Mouse (Mus musculus) neural tube, embryonic 13.5 days (tissue): Measurements from ENCODE around the gene Gatc. TPM values are rescaled to one million over a fixed set of nuclear protein-coding genes. Genes with fewer than 3 reads are reported as not detected.
A peak's percentile ranks its signal among the peaks of the same experiment; 100 is the strongest.

Source experiments
- ATAC-seq: fragments of 200-750 bp; cut with Nextera tagmentation; 2 replicates; pipeline ENCODE4 v1.8.0; 2017; ENCODE audit warnings: low read depth, mild to moderate bottlenecking, moderate TSS enrichment, moderate library complexity
- H3K27ac ChIP-seq: fragments of 300-500 bp; sonication (generic); replicated peaks from 2 replicates; pipeline ENCODE4 v1.5.1; 2015; ENCODE audit warnings: moderate library complexity, mild to moderate bottlenecking, inconsistent platforms
- H3K27me3 ChIP-seq: fragments of 300-500 bp; sonication (generic); 2 replicates; pipeline ENCODE4 v1.6.1; 2015; ENCODE audit warnings: mild to moderate bottlenecking, inconsistent platforms
- H3K36me3 ChIP-seq: fragments of 300-500 bp; sonication (generic); 2 replicates; pipeline ENCODE4 v1.6.1; 2015; ENCODE audit warnings: mild to moderate bottlenecking, inconsistent platforms
- H3K4me1 ChIP-seq: fragments of 300-500 bp; sonication (generic); replicated peaks from 2 replicates; pipeline ENCODE4 v1.6.1; 2015; ENCODE audit warnings: inconsistent platforms
- H3K4me2 ChIP-seq: fragments of 300-500 bp; sonication (generic); 2 replicates; pipeline ENCODE4 v1.6.1; 2015; ENCODE audit warnings: inconsistent platforms, mild to moderate bottlenecking, moderate library complexity
- H3K4me3 ChIP-seq: fragments of 300-500 bp; sonication (generic); 2 replicates; pipeline ENCODE4 v1.5.1; 2015; ENCODE audit warnings: mild to moderate bottlenecking, inconsistent platforms
- H3K9ac ChIP-seq: fragments of 300-500 bp; sonication (generic); 2 replicates; pipeline ENCODE4 v1.6.1; 2015; ENCODE audit warnings: moderate library complexity, mild to moderate bottlenecking, inconsistent platforms
- H3K9me3 ChIP-seq: fragments of 300-500 bp; sonication (generic); 2 replicates; pipeline ENCODE4 v1.6.1; 2016; ENCODE audit warnings: inconsistent platforms
- WGBS: fragments of 180-500 bp; shearing (Covaris S2); methylation state at CpG from one replicate; pipeline ENCODE4 v1.1.7; 2015; 5-methylcytosine and 5-hydroxymethylcytosine counted together
- polyA plus RNA-seq: library from polyadenylated mRNA; unstranded; fragments of >200 nt; fragmentation: Nextera tagmentation; extraction: Ambion mirVana; gene quantifications from 2 replicates; pipeline ENCODE4 v1.2.1, GENCODE M21; 2015

Gatc gene
- polyA plus RNA-seq, 1 experiment from 2014 or later: 36.7 TPM

GRCm38 (mm10) chr5:115358872-115359271, 17.9 kb upstream of the Gatc start:
- Histone ChIP-seq H3K27ac (no peak overlapping the region), H3K4me3 (no peak overlapping the region), H3K36me3 (no peaks in the 10 kb centered on the region), H3K4me2 (no peak overlapping the region), H3K4me1 (peaks cover 6% of the 10 kb centered on the region), H3K9ac (no peak overlapping the region; the same call in 1 of the 2 replicates), H3K9me3 (no peaks in the 10 kb centered on the region), H3K27me3 (no peaks in the 10 kb centered on the region)
- WGBS: 5% methylated on average over 12 of the region's 12 CpGs
- ATAC-seq: peak; percentile 55; the same call in 1 of the 2 replicates

- no peaks in the 10 kb centered on the region for H3K4me1 ChIP-seq
- H3K9me3 ChIP-seq: no peaks in the 10 kb centered on the region
- no peaks in the 10 kb centered on the region for H3K36me3 ChIP-seq
- no peak overlapping the region for H3K4me3 ChIP-seq
- no peak overlapping the region for H3K4me2 ChIP-seq
- no peak overlapping the region for H3K9ac ChIP-seq
- ATAC-seq: no peak
- no peaks in the 10 kb centered on the region for H3K27me3 ChIP-seq
- 65% methylated on average over 13 of the region's 13 CpGs for WGBS
- no peak overlapping the region for H3K27ac ChIP-seq
These were observed 14.1 kb upstream of the Gatc start for GRCm38 (mm10) chr5:115355070-115355469.

- Histone ChIP-seq H3K36me3 (peaks cover 4% of the 10 kb centered on the region), H3K27me3 (no peaks in the 10 kb centered on the region), H3K27ac (no peak overlapping the region), H3K4me1 (peaks cover 20% of the 10 kb centered on the region), H3K9me3 (no peaks in the 10 kb centered on the region), H3K4me2 (no peak overlapping the region), H3K9ac (no peak overlapping the region), H3K4me3 (no peak overlapping the region)
- WGBS: 81% methylated on average over 5 of the region's 5 CpGs
- ATAC-seq: no peak
These were observed 10.4 kb upstream of the Gatc start for GRCm38 (mm10) chr5:115351348-115351747.

GRCm38 (mm10) chr5:115349225-115349555, 8.2 kb upstream of the Gatc start:
- no peaks in the 10 kb centered on the region for H3K9me3 ChIP-seq
- WGBS: 1% methylated on average over 18 of the region's 18 CpGs
- H3K27ac ChIP-seq: peak overlapping the region; percentile 90
- peak overlapping the region; percentile 99 for H3K4me2 ChIP-seq
- H3K4me1 ChIP-seq: peaks cover 22% of the 10 kb centered on the region
- peak overlapping the region; percentile 93 for H3K4me3 ChIP-seq
- H3K27me3 ChIP-seq: no peaks in the 10 kb centered on the region
- peaks cover 25% of the 10 kb centered on the region for H3K36me3 ChIP-seq
- ATAC-seq: peak; percentile 54
- peak overlapping the region; percentile 73 for H3K9ac ChIP-seq

GRCm38 (mm10) chr5:115348546-115349224, 7.7 kb upstream of the Gatc start, which contains the start of gene Cox6a1:
Gene Cox6a1, minus strand, starts transcription at chr5:115348981.
- Histone ChIP-seq H3K4me1 (peaks cover 22% of the 10 kb centered on the region), H3K4me3 (peak within 1 kb of the TSS; percentile 93), H3K27ac (peak within 1 kb of the TSS; percentile 90), H3K36me3 (peaks cover 30% of the 10 kb centered on the region), H3K9me3 (no peaks in the 10 kb centered on the region), H3K9ac (peak within 1 kb of the TSS; percentile 88), H3K27me3 (no peaks in the 10 kb centered on the region), H3K4me2 (peak within 1 kb of the TSS; percentile 99)
- peak; percentile 92 for ATAC-seq
- under 1% methylated on average over 68 of the region's 74 CpGs for WGBS

- no peak overlapping the region for H3K27ac ChIP-seq
- H3K4me3 ChIP-seq: peak overlapping the region; percentile 93
- peaks cover 41% of the 10 kb centered on the region for H3K36me3 ChIP-seq
- ATAC-seq: no peak
- H3K4me2 ChIP-seq: peak overlapping the region; percentile 99
- H3K9ac ChIP-seq: peak overlapping the region; percentile 88
- no peaks in the 10 kb centered on the region for H3K27me3 ChIP-seq
- H3K9me3 ChIP-seq: no peaks in the 10 kb centered on the region
- 7% methylated on average over 5 of the region's 5 CpGs for WGBS
- peaks cover 24% of the 10 kb centered on the region for H3K4me1 ChIP-seq
These were observed 6.6 kb upstream of the Gatc start for GRCm38 (mm10) chr5:115347564-115347963.

GRCm38 (mm10) chr5:115341314-115342165, 562 bp upstream of the Gatc start:
- 12% methylated on average over 36 of the region's 36 CpGs for WGBS
- peaks cover 33% of the 10 kb centered on the region for H3K4me1 ChIP-seq
- peak overlapping the region; percentile 80 for H3K4me2 ChIP-seq
- H3K9me3 ChIP-seq: no peaks in the 10 kb centered on the region
- peak overlapping the region; percentile 91 for H3K27ac ChIP-seq
- peak overlapping the region; percentile 72 for H3K4me3 ChIP-seq
- no peaks in the 10 kb centered on the region for H3K27me3 ChIP-seq
- no peak for ATAC-seq
- H3K36me3 ChIP-seq: peaks cover 48% of the 10 kb centered on the region
- H3K9ac ChIP-seq: peak overlapping the region; percentile 81

- 39% methylated on average over 7 of the region's 7 CpGs for WGBS
- no peak overlapping the region for H3K27ac ChIP-seq
- peaks cover 49% of the 10 kb centered on the region for H3K36me3 ChIP-seq
- no peak for ATAC-seq
- peak overlapping the region; percentile 81 for H3K9ac ChIP-seq
- no peaks in the 10 kb centered on the region for H3K9me3 ChIP-seq
- peaks cover 30% of the 10 kb centered on the region for H3K4me1 ChIP-seq
- H3K4me3 ChIP-seq: peak overlapping the region; percentile 72
- peak overlapping the region; percentile 80 for H3K4me2 ChIP-seq
- H3K27me3 ChIP-seq: no peaks in the 10 kb centered on the region
These were observed 971 bp downstream of the Gatc start for GRCm38 (mm10) chr5:115340007-115340406.

- peaks cover 14% of the 10 kb centered on the region for H3K4me1 ChIP-seq
- 86% methylated on average over 3 of the region's 3 CpGs for whole genome bisulfite sequencing
- no peak overlapping the region for H3K27ac ChIP-seq
- no peak overlapping the region for H3K9ac ChIP-seq
- no peak for ATAC-seq
- no peaks in the 10 kb centered on the region for H3K27me3 ChIP-seq
- no peak overlapping the region for H3K4me3 ChIP-seq
- no peaks in the 10 kb centered on the region for H3K9me3 ChIP-seq
- H3K36me3 ChIP-seq: peaks cover 71% of the 10 kb centered on the region
- H3K4me2 ChIP-seq: no peak overlapping the region
These were observed 7.4 kb downstream of the Gatc start for GRCm38 (mm10) chr5:115333626-115334025.

GRCm38 (mm10) chr5:115330955-115331354, 10.0 kb downstream of the Gatc start:
- WGBS: 88% methylated on average over 9 of the region's 9 CpGs
- H3K9me3 ChIP-seq: no peaks in the 10 kb centered on the region
- H3K36me3 ChIP-seq: peaks cover 61% of the 10 kb centered on the region
- H3K4me3 ChIP-seq: no peak overlapping the region
- no peak overlapping the region for H3K9ac ChIP-seq
- ATAC-seq: no peak
- no peak overlapping the region for H3K4me2 ChIP-seq
- peaks cover 27% of the 10 kb centered on the region for H3K4me1 ChIP-seq
- no peaks in the 10 kb centered on the region for H3K27me3 ChIP-seq
- no peak overlapping the region for H3K27ac ChIP-seq

- Histone ChIP-seq H3K4me3 (peak overlapping the region; percentile 96), H3K4me2 (peak overlapping the region; percentile 86), H3K27ac (peak overlapping the region; percentile 92), H3K27me3 (no peaks in the 10 kb centered on the region), H3K9me3 (no peaks in the 10 kb centered on the region), H3K9ac (peak overlapping the region; percentile 96), H3K36me3 (peaks cover 30% of the 10 kb centered on the region), H3K4me1 (peaks cover 31% of the 10 kb centered on the region)
- peak; percentile 9; the same call in 1 of the 2 replicates for ATAC-seq
- under 1% methylated on average over 55 of the region's 55 CpGs for WGBS
These were observed 13.1 kb downstream of the Gatc start for GRCm38 (mm10) chr5:115327610-115328548.
